Mouse (Mus musculus): Measurements from ENCODE around the gene Rpl27. TPM values are rescaled to one million over a fixed set of nuclear protein-coding genes. Genes with fewer than 3 reads are reported as not detected.
"Not testable (repeated sequence)": the region's sequence is repeated elsewhere in the genome, so short reads cannot be mapped to it uniquely, and the experiment has no call there.

The Rpl27 gene
- polyA plus RNA-seq, 1 experiment from 2014 or later = 378 TPM

- not testable (repeated sequence) for ATAC-seq (ENCODE audit: low FRiP score); H3K9me3 ChIP-seq; H3K4me2 ChIP-seq; H3K4me3 ChIP-seq (replicated peaks); H3K9ac ChIP-seq; H3K27ac ChIP-seq; H3K27me3 ChIP-seq; H3K36me3 ChIP-seq (replicated peaks)
- WGBS = 79% methylated on average over 1 of the region's 1 CpGs
- peaks cover 47% of the 10 kb centered on the region for H3K4me1 ChIP-seq
Observed at GRCm38 (mm10) chr11:101473686-101474085, 31.6 kb downstream of the Rpl27 start.

GRCm38 (mm10) chr11:101474298-101474697 is 32.2 kb downstream of the Rpl27 start:
- ATAC-seq (ENCODE audit: low FRiP score) = no peak
- H3K36me3 ChIP-seq (replicated peaks) = no peaks in the 10 kb centered on the region
- WGBS = 74% methylated on average over 5 of the region's 5 CpGs
- no peak overlapping the region for H3K4me3 ChIP-seq (replicated peaks)
- no peaks in the 10 kb centered on the region for H3K27me3 ChIP-seq
- H3K9me3 ChIP-seq = no peaks in the 10 kb centered on the region
- no peak overlapping the region for H3K4me2 ChIP-seq
- peaks cover 49% of the 10 kb centered on the region for H3K4me1 ChIP-seq
- no peak overlapping the region for H3K27ac ChIP-seq
- H3K9ac ChIP-seq = no peak overlapping the region

GRCm38 (mm10) chr11:101476361-101476760 is 34.3 kb downstream of the Rpl27 start:
- not testable (repeated sequence) for H3K4me3 ChIP-seq (replicated peaks); H3K4me2 ChIP-seq; H3K9ac ChIP-seq; H3K9me3 ChIP-seq; H3K27me3 ChIP-seq; ATAC-seq (ENCODE audit: low FRiP score); H3K36me3 ChIP-seq (replicated peaks); H3K27ac ChIP-seq
- peaks cover 53% of the 10 kb centered on the region for H3K4me1 ChIP-seq
- 91% methylated on average over 4 of the region's 4 CpGs for WGBS

DNA sequence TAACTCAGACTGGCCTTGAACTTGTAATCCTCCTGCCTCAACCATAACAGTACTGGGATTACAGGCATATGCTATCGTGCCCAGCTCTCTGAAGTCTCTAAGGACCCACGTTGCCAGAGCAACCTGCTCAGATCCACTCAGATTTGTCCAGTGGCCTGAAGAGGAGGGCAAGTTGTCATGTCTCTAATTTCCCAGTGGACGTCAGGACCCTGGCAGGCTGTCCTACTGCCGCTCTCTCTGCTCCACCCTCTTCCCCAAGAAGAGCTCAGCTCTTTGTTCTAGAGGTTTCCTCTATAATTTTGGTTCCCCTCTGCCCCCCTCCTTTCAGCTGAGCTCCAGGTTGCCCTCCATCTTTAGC is 35.1 kb downstream of the Rpl27 start:
- Histone ChIP-seq H3K9me3 (no peaks in the 10 kb centered on the region), H3K27me3 (no peaks in the 10 kb centered on the region), H3K27ac (peak overlapping the region; percentile 94), H3K4me3 (replicated peaks) (no peak overlapping the region), H3K4me2 (peak overlapping the region; percentile 24; the same call in 1 of the 2 replicates), H3K36me3 (replicated peaks) (no peaks in the 10 kb centered on the region), H3K9ac (no peak overlapping the region), H3K4me1 (peaks cover 46% of the 10 kb centered on the region)
- 18% methylated on average over 4 of the region's 4 CpGs for WGBS
- peak; percentile 65 for ATAC-seq (ENCODE audit: low FRiP score)

- peak; percentile 82 for ATAC-seq (ENCODE audit: low FRiP score)
- H3K9ac ChIP-seq = no peak overlapping the region
- H3K4me1 ChIP-seq = peaks cover 42% of the 10 kb centered on the region
- no peaks in the 10 kb centered on the region for H3K36me3 ChIP-seq (replicated peaks)
- no peaks in the 10 kb centered on the region for H3K27me3 ChIP-seq
- 19% methylated on average over 10 of the region's 10 CpGs for WGBS
- H3K27ac ChIP-seq = peak overlapping the region; percentile 94
- peak overlapping the region; percentile 24; the same call in 1 of the 2 replicates for H3K4me2 ChIP-seq
- H3K4me3 ChIP-seq (replicated peaks) = no peak overlapping the region
- H3K9me3 ChIP-seq = no peaks in the 10 kb centered on the region
Observed at GRCm38 (mm10) chr11:101477552-101478211, 35.6 kb downstream of the Rpl27 start.

DNA sequence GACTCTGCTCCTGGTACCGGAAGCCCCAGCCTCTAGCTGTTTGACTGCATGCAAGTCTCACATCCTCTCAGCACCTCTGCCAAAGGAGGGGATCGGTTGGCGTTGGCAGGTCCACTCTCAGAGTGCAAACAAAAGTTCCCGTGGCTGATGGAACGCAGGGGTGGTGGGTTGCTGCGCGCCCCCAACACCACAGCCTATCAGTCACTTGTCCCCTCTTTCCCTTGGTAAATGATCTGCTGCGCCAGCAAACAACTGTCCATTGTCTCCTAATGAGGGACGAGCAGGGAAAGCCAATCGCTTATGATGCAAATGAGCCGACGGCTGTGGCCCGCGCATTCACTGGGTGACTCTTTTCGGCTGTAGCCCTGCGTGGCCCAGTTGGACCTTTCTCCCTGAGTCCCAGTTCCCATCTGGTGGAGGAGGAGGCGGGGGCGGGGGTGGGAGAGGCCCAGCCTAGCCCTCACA is 37.1 kb downstream of the Rpl27 start:
- 1% methylated on average over 18 of the region's 18 CpGs for WGBS
- Histone ChIP-seq H3K27ac (peak overlapping the region; percentile 94), H3K9ac (peak overlapping the region; percentile 54; the same call in 1 of the 2 replicates), H3K4me2 (peak overlapping the region; percentile 49), H3K36me3 (replicated peaks) (no peaks in the 10 kb centered on the region), H3K9me3 (no peaks in the 10 kb centered on the region), H3K27me3 (no peaks in the 10 kb centered on the region), H3K4me1 (peaks cover 52% of the 10 kb centered on the region), H3K4me3 (replicated peaks) (peak overlapping the region; percentile 21)
- ATAC-seq (ENCODE audit: low FRiP score) = peak; percentile 51

GRCm38 (mm10) chr11:101480912-101481311 is 38.8 kb downstream of the Rpl27 start:
- WGBS = 79% methylated on average over 6 of the region's 6 CpGs
- Histone ChIP-seq H3K36me3 (replicated peaks) (no peaks in the 10 kb centered on the region), H3K9me3 (no peaks in the 10 kb centered on the region), H3K27me3 (no peaks in the 10 kb centered on the region), H3K9ac (no peak overlapping the region), H3K4me1 (peaks cover 61% of the 10 kb centered on the region), H3K27ac (peak overlapping the region; percentile 94; the same call in 1 of the 2 replicates), H3K4me3 (replicated peaks) (no peak overlapping the region), H3K4me2 (no peak overlapping the region)
- no peak for ATAC-seq (ENCODE audit: low FRiP score)

DNA sequence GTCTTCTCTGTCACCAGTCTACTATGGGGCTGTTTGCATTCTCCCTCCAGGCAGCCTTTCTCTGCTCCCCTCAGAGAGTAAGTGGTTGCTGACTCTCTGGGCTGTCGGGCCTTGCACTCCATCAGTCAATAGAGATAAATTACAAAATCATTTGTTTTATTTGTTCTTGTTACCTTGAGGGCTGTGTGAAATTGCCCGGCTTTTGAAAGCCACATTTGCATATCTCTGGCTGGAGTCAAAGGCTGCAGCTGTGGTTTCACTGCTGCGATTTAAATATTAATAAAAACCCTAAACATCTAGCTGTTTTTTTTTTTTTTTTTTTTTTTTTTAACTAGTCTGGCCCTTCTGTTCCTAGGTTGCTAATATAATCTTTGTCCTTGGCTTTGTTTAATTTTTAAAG is 41.7 kb downstream of the Rpl27 start:
- 28% methylated on average over 3 of the region's 3 CpGs for WGBS
- Histone ChIP-seq H3K36me3 (replicated peaks) (peaks cover 17% of the 10 kb centered on the region; the same call in 1 of the 2 replicates), H3K4me1 (peaks cover 43% of the 10 kb centered on the region), H3K9ac (no peak overlapping the region), H3K4me2 (no peak overlapping the region), H3K4me3 (replicated peaks) (no peak overlapping the region), H3K27ac (peak overlapping the region; percentile 72), H3K9me3 (no peaks in the 10 kb centered on the region), H3K27me3 (no peaks in the 10 kb centered on the region)
- ATAC-seq (ENCODE audit: low FRiP score) = no peak

DNA sequence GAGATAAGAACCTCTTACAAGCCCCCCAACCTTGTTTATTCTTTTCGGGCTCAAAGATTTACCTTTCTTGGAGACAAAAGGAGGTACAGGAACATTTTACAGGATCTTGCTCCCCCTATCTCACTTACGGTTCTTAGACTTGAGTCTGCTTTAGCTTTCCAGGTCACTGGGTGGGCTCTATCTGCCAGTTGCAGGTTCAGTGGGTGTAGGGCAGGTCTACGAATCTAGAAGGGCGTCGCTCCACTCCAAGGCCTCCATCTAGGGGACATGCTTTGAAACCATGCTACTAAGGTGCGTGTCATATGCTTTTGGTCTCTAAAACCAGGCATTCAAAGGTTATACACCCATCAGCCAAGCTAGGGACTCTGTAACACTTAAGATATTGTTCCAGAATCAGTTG is 42.1 kb downstream of the Rpl27 start:
- H3K27me3 ChIP-seq = no peaks in the 10 kb centered on the region
- WGBS = 75% methylated on average over 6 of the region's 6 CpGs
- H3K27ac ChIP-seq = peak overlapping the region; percentile 50; the same call in 1 of the 2 replicates
- H3K4me1 ChIP-seq = peaks cover 39% of the 10 kb centered on the region
- H3K4me3 ChIP-seq (replicated peaks) = no peak overlapping the region
- H3K36me3 ChIP-seq (replicated peaks) = peaks cover 20% of the 10 kb centered on the region; the same call in 1 of the 2 replicates
- ATAC-seq (ENCODE audit: low FRiP score) = no peak
- no peak overlapping the region for H3K4me2 ChIP-seq
- no peaks in the 10 kb centered on the region for H3K9me3 ChIP-seq
- H3K9ac ChIP-seq = no peak overlapping the region

GRCm38 (mm10) chr11:101484814-101485213 is 42.7 kb downstream of the Rpl27 start:
- no peaks in the 10 kb centered on the region for H3K9me3 ChIP-seq
- H3K27me3 ChIP-seq = no peaks in the 10 kb centered on the region
- peaks cover 33% of the 10 kb centered on the region for H3K4me1 ChIP-seq
- H3K36me3 ChIP-seq (replicated peaks) = peaks cover 23% of the 10 kb centered on the region; the same call in 1 of the 2 replicates
- no peak overlapping the region for H3K9ac ChIP-seq
- WGBS = 86% methylated on average over 7 of the region's 7 CpGs
- H3K4me3 ChIP-seq (replicated peaks) = no peak overlapping the region
- no peak for ATAC-seq (ENCODE audit: low FRiP score)
- H3K4me2 ChIP-seq = no peak overlapping the region
- peak overlapping the region; percentile 74; the same call in 1 of the 2 replicates for H3K27ac ChIP-seq

- ATAC-seq (ENCODE audit: low FRiP score) = peak; percentile 49; the same call in 1 of the 2 replicates
- Histone ChIP-seq H3K4me1 (peaks cover 26% of the 10 kb centered on the region), H3K36me3 (replicated peaks) (peaks cover 25% of the 10 kb centered on the region; the same call in 1 of the 2 replicates), H3K9ac (0 out of 2 replicates have a peak overlapping the region, but pooled peaks have one; percentile 14), H3K9me3 (no peaks in the 10 kb centered on the region), H3K27me3 (no peaks in the 10 kb centered on the region), H3K27ac (peak overlapping the region; percentile 74), H3K4me2 (no peak overlapping the region), H3K4me3 (replicated peaks) (no peak overlapping the region)
- WGBS = 49% methylated on average over 6 of the region's 6 CpGs
Observed at GRCm38 (mm10) chr11:101485509-101486028, 43.5 kb downstream of the Rpl27 start.

- no peak overlapping the region for H3K4me2 ChIP-seq
- H3K4me1 ChIP-seq = peaks cover 20% of the 10 kb centered on the region
- peaks cover 25% of the 10 kb centered on the region; the same call in 1 of the 2 replicates for H3K36me3 ChIP-seq (replicated peaks)
- H3K27ac ChIP-seq = peak overlapping the region; percentile 74
- WGBS = 85% methylated on average over 6 of the region's 6 CpGs
- H3K4me3 ChIP-seq (replicated peaks) = no peak overlapping the region
- no peak overlapping the region for H3K9ac ChIP-seq
- no peaks in the 10 kb centered on the region for H3K9me3 ChIP-seq
- H3K27me3 ChIP-seq = no peaks in the 10 kb centered on the region
- no peak for ATAC-seq (ENCODE audit: low FRiP score)
Observed at GRCm38 (mm10) chr11:101486126-101486525, 44.0 kb downstream of the Rpl27 start.

All from forebrain, embryonic 12.5 days (tissue).